Mouse (Mus musculus) spleen, postnatal 0 days (tissue): ENCODE results near the gene Acly. TPM values are rescaled to one million over a fixed set of nuclear protein-coding genes. Genes with fewer than 3 reads are reported as not detected.

Source experiments
- polyA plus RNA-seq: library from polyadenylated mRNA; unstranded; fragments of >200 nt; fragmentation: Nextera tagmentation; extraction: Ambion mirVana; gene quantifications from 2 replicates; pipeline ENCODE4 v1.2.1, GENCODE M21; 2015

Acly gene
- 36.3 and 40.0 TPM in 2 replicates for polyA plus RNA-seq

GRCm38 (mm10) chr11:100527458-100528374, at the start of gene Acly:
Gene Acly (minus strand): TSS chr11:100528000.

GRCm38 (mm10) chr11:100574708-100575483, 47.1 kb upstream of the Acly start, which contains the start of gene Cnp:
Gene Cnp (plus strand): TSS chr11:100574904.

GRCm38 (mm10) chr11:100544832-100545745, 17.3 kb upstream of the Acly start, which contains the start of gene Ttc25:
Gene Ttc25 (plus strand): TSS chr11:100545607.

GRCm38 (mm10) chr11:100472197-100472934, 55.4 kb downstream of the Acly start, which contains the start of gene Klhl11:
Gene Klhl11 (minus strand): TSS chr11:100472741.

GRCm38 (mm10) chr11:100441797-100442196, 86.0 kb downstream of the Acly start, which contains the start of the genes Nt5c3b and Klhl10:
Gene Nt5c3b (minus strand): TSS chr11:100441808.
Gene Klhl10 (plus strand): TSS chr11:100441917.

Other genes with a start within 250 kb of the Acly start
- gene Eif1, start 208.1 kb downstream of the Acly start, polyA plus RNA-seq = 1,779 and 1,788 TPM in 2 replicates
- not detected in 2 replicates for gene Gast, start 193.6 kb downstream of the Acly start, polyA plus RNA-seq
- 1.9 and 2.3 TPM in 2 replicates for gene Hap1, start 171.9 kb downstream of the Acly start, polyA plus RNA-seq
- gene Jup, start 130.2 kb downstream of the Acly start, polyA plus RNA-seq = 17.7 and 22.8 TPM in 2 replicates
- gene P3h4, start 113.2 kb downstream of the Acly start, polyA plus RNA-seq = 11.7 and 17.0 TPM in 2 replicates
- 30.1 and 37.1 TPM in 2 replicates for gene Fkbp10, start 112.3 kb downstream of the Acly start, polyA plus RNA-seq
- gene Nt5c3b, start 86.2 kb downstream of the Acly start, polyA plus RNA-seq = 37.4 and 44.0 TPM in 2 replicates
- gene Klhl10, start 86.1 kb downstream of the Acly start, polyA plus RNA-seq = 0.07 and 0.27 TPM in 2 replicates
- 1.9 and 2.7 TPM in 2 replicates for gene Klhl11, start 55.3 kb downstream of the Acly start, polyA plus RNA-seq
- gene Ttc25, start 17.6 kb upstream of the Acly start, polyA plus RNA-seq = 0.22 TPM in 2 replicates
- 33.2 and 40.8 TPM in 2 replicates for gene Cnp, start 46.9 kb upstream of the Acly start, polyA plus RNA-seq
- gene Nkiras2, start 91.2 kb upstream of the Acly start, polyA plus RNA-seq = 22.4 and 25.7 TPM in 2 replicates
- 88.8 and 94.0 TPM in 2 replicates for gene Dnajc7, start 92.2 kb upstream of the Acly start, polyA plus RNA-seq
- gene Zfp385c, start 164.5 kb upstream of the Acly start, polyA plus RNA-seq = 0.15 and 0.22 TPM in 2 replicates
- 6.6 and 10.1 TPM in 2 replicates for gene Dhx58, start 176.3 kb upstream of the Acly start, polyA plus RNA-seq
- 18.7 and 20.4 TPM in 2 replicates for gene Kat2a, start 184.5 kb upstream of the Acly start, polyA plus RNA-seq
- 0.35 and 0.42 TPM in 2 replicates for gene Hspb9, start 185.8 kb upstream of the Acly start, polyA plus RNA-seq
- gene Rab5c, start 210.2 kb upstream of the Acly start, polyA plus RNA-seq = 22.0 and 24.2 TPM in 2 replicates
- 0.05 TPM in 2 replicates for gene Kcnh4, start 231.9 kb upstream of the Acly start, polyA plus RNA-seq
- not detected in 2 replicates for gene Hcrt, start 234.9 kb upstream of the Acly start, polyA plus RNA-seq
- gene Ghdc, start 243.0 kb upstream of the Acly start, polyA plus RNA-seq = 2.0 and 3.3 TPM in 2 replicates